Mouse (Mus musculus): Measurements from ENCODE around the gene Sult2a5.

Gene Sult2a5

GRCm38 (mm10) chr7:13623667-13624066 is at the start of gene Sult2a5:
Gene Sult2a5 (plus strand): TSS chr7:13623967.
- DNase-seq, result no peak

All from cerebellum, postnatal 25 days (tissue).